In genomic region chr2:155728742-155729141, GRCm38 (mm10) we compare ENCODE assay signal across 8 mouse cellular contexts. TPM values are rescaled to one million over a fixed set of nuclear protein-coding genes. Genes with fewer than 3 reads are reported as not detected.
A peak's percentile ranks its signal among the peaks of the same experiment; 100 is the strongest.
DNase-seq lines count a peak whose midpoint lies in the region; ATAC-seq lines count a peak whose summit lies in the region.

No protein-coding gene starts in this region.

- no peak overlapping the region for H3K27ac ChIP-seq in kidney, embryonic 15.5 days
- no peak overlapping the region for H3K27ac ChIP-seq in brown adipose tissue, adult 24 weeks (replicated peaks; ENCODE audit: low read depth, low read length)
- no peak overlapping the region for H3K27ac ChIP-seq in hindbrain, embryonic 14.5 days
- H3K27ac ChIP-seq in midbrain, embryonic 16.5 days (ENCODE audit: low read length), result peak overlapping the region; percentile 56

- H3K36me3 ChIP-seq in kidney, embryonic 15.5 days, result peaks cover 10% of the 10 kb centered on the region; the same call in 1 of the 2 replicates
- peaks cover 26% of the 10 kb centered on the region for H3K36me3 ChIP-seq in hindbrain, embryonic 14.5 days (replicated peaks; ENCODE audit: control insufficient read depth, insufficient read depth)
- H3K36me3 ChIP-seq in midbrain, embryonic 16.5 days (ENCODE audit: control insufficient read depth, insufficient read depth, low read length), result 0 out of 2 replicates have a peak, but pooled peaks cover 7% of the 10 kb centered on the region

- peak overlapping the region; percentile 79 for H3K9ac ChIP-seq in kidney, embryonic 15.5 days
- H3K9ac ChIP-seq in hindbrain, embryonic 14.5 days, result peak overlapping the region; percentile 86
- H3K9ac ChIP-seq in midbrain, embryonic 16.5 days (ENCODE audit: low read depth, low read length), result peak overlapping the region; percentile 70

- H3K4me3 ChIP-seq in kidney, embryonic 15.5 days (replicated peaks), result peak overlapping the region; percentile 95
- peak overlapping the region; percentile 97 for H3K4me3 ChIP-seq in brown adipose tissue, adult 24 weeks (ENCODE audit: insufficient read depth, low read depth, low read length)
- peak overlapping the region; percentile 77 for H3K4me3 ChIP-seq in hindbrain, embryonic 14.5 days (replicated peaks; ENCODE audit: low read length)
- H3K4me3 ChIP-seq in midbrain, embryonic 16.5 days (ENCODE audit: low read depth, low read length), result peak overlapping the region; percentile 59

- peaks cover 18% of the 10 kb centered on the region for H3K4me1 ChIP-seq in kidney, embryonic 15.5 days
- H3K4me1 ChIP-seq in brown adipose tissue, adult 24 weeks (ENCODE audit: control insufficient read depth, insufficient read depth, insufficient read length, low read length), result peaks cover 5% of the 10 kb centered on the region
- H3K4me1 ChIP-seq in hindbrain, embryonic 14.5 days (replicated peaks; ENCODE audit: control insufficient read depth, insufficient read depth, low read length), result peaks cover 7% of the 10 kb centered on the region
- H3K4me1 ChIP-seq in midbrain, embryonic 16.5 days (ENCODE audit: control insufficient read depth, insufficient read depth, low read length), result peaks cover 12% of the 10 kb centered on the region

- H3K4me2 ChIP-seq in kidney, embryonic 15.5 days, result peak overlapping the region; percentile 78
- H3K4me2 ChIP-seq in hindbrain, embryonic 14.5 days (replicated peaks), result peak overlapping the region; percentile 88
- H3K4me2 ChIP-seq in midbrain, embryonic 16.5 days (ENCODE audit: low read length), result peak overlapping the region; percentile 98

- ATAC-seq in kidney, embryonic 15.5 days (replicated peaks; ENCODE audit: low FRiP score), result peak; percentile 10; the same call in 1 of the 2 replicates
- ATAC-seq in hindbrain, embryonic 14.5 days (ENCODE audit: low FRiP score), result no peak
- ATAC-seq in midbrain, embryonic 16.5 days, result no peak

- no peaks in the 10 kb centered on the region for H3K27me3 ChIP-seq in kidney, embryonic 15.5 days
- H3K27me3 ChIP-seq in hindbrain, embryonic 14.5 days (ENCODE audit: control insufficient read depth, insufficient read depth, low read length), result no peaks in the 10 kb centered on the region
- no peaks in the 10 kb centered on the region for H3K27me3 ChIP-seq in midbrain, embryonic 16.5 days (ENCODE audit: control insufficient read depth, insufficient read depth, low read depth, low read length)

- no peaks in the 10 kb centered on the region for H3K9me3 ChIP-seq in kidney, embryonic 15.5 days (replicated peaks)
- no peaks in the 10 kb centered on the region for H3K9me3 ChIP-seq in hindbrain, embryonic 14.5 days (ENCODE audit: control insufficient read depth, low read length)
- H3K9me3 ChIP-seq in midbrain, embryonic 16.5 days (replicated peaks; ENCODE audit: control insufficient read depth, low read length, poor library complexity, severe bottlenecking), result no peaks in the 10 kb centered on the region

- 6% methylated on average over 15 of the region's 15 CpGs for WGBS in kidney, embryonic 15.5 days
- WGBS in hindbrain, embryonic 14.5 days, result 4% methylated on average over 15 of the region's 15 CpGs
- 6% methylated on average over 15 of the region's 15 CpGs for WGBS in midbrain, embryonic 16.5 days

- no peak for DNase-seq in kidney, postnatal 36 days
- no peak for DNase-seq in hindbrain, embryonic 14.5 days (ENCODE audit: low spot score)
- DNase-seq in frontal cortex, postnatal 36 days (ENCODE audit: low spot score in 2 of 2), result no peak
- DNase-seq in spleen, postnatal 10 days (ENCODE audit: low spot score in 2 of 2), result no peak
- DNase-seq in cerebellum, adult 8-10 months, result no peak

RNA-seq across cellular contexts. Expression of gene Edem2, which starts 0.5 kb away (rescaled TPM):
- polyA plus RNA-seq in kidney, embryonic 15.5 days (2015; fragmentation: Nextera tagmentation; extraction: Ambion mirVana), result 36.1 and 39.0 TPM in 2 replicates
- polyA plus RNA-seq in brown adipose tissue, adult 24 weeks (2012; ENCODE audit: insufficient read depth, insufficient read length, missing spikeins), result 13.0 and 13.7 TPM in 2 replicates
- 34.2 and 38.6 TPM in 2 replicates for polyA plus RNA-seq in hindbrain, embryonic 14.5 days (2014; fragmentation: Nextera tagmentation; extraction: Ambion mirVana)
- 46.3 and 49.6 TPM in 2 replicates for polyA plus RNA-seq in midbrain, embryonic 16.5 days (2015; fragmentation: Nextera tagmentation; extraction: Ambion mirVana)

RNA-seq across cellular contexts. Expression of gene Gm17581, which starts 6.9 kb away (rescaled TPM):
- polyA plus RNA-seq in kidney, embryonic 15.5 days (2015; fragmentation: Nextera tagmentation; extraction: Ambion mirVana), result not detected in 2 replicates
- polyA plus RNA-seq in brown adipose tissue, adult 24 weeks (2012; ENCODE audit: insufficient read depth, insufficient read length, missing spikeins), result not detected in 2 replicates
- polyA plus RNA-seq in hindbrain, embryonic 14.5 days (2014; fragmentation: Nextera tagmentation; extraction: Ambion mirVana), result not detected in 2 replicates
- not detected in 2 replicates for polyA plus RNA-seq in midbrain, embryonic 16.5 days (2015; fragmentation: Nextera tagmentation; extraction: Ambion mirVana)

RNA-seq across cellular contexts. Expression of gene Procr, which starts 22.2 kb away (rescaled TPM):
- polyA plus RNA-seq in kidney, embryonic 15.5 days (2015; fragmentation: Nextera tagmentation; extraction: Ambion mirVana), result 11.1 and 12.3 TPM in 2 replicates
- polyA plus RNA-seq in brown adipose tissue, adult 24 weeks (2012; ENCODE audit: insufficient read depth, insufficient read length, missing spikeins), result 8.5 and 8.6 TPM in 2 replicates
- 3.0 and 3.6 TPM in 2 replicates for polyA plus RNA-seq in hindbrain, embryonic 14.5 days (2014; fragmentation: Nextera tagmentation; extraction: Ambion mirVana)
- 2.4 and 2.8 TPM in 2 replicates for polyA plus RNA-seq in midbrain, embryonic 16.5 days (2015; fragmentation: Nextera tagmentation; extraction: Ambion mirVana)

RNA-seq across cellular contexts. Expression of gene Trpc4ap, which starts 36.6 kb away (rescaled TPM):
- 123 and 138 TPM in 2 replicates for polyA plus RNA-seq in kidney, embryonic 15.5 days (2015; fragmentation: Nextera tagmentation; extraction: Ambion mirVana)
- polyA plus RNA-seq in brown adipose tissue, adult 24 weeks (2012; ENCODE audit: insufficient read depth, insufficient read length, missing spikeins), result 52.3 and 69.5 TPM in 2 replicates
- polyA plus RNA-seq in hindbrain, embryonic 14.5 days (2014; fragmentation: Nextera tagmentation; extraction: Ambion mirVana), result 163 and 176 TPM in 2 replicates
- 152 and 157 TPM in 2 replicates for polyA plus RNA-seq in midbrain, embryonic 16.5 days (2015; fragmentation: Nextera tagmentation; extraction: Ambion mirVana)

RNA-seq across cellular contexts. Expression of gene Mmp24, which starts 46.4 kb away (rescaled TPM):
- polyA plus RNA-seq in kidney, embryonic 15.5 days (2015; fragmentation: Nextera tagmentation; extraction: Ambion mirVana), result 0.14 and 0.16 TPM in 2 replicates
- polyA plus RNA-seq in brown adipose tissue, adult 24 weeks (2012; ENCODE audit: insufficient read depth, insufficient read length, missing spikeins), result not detected in 2 replicates
- 17.9 and 20.7 TPM in 2 replicates for polyA plus RNA-seq in hindbrain, embryonic 14.5 days (2014; fragmentation: Nextera tagmentation; extraction: Ambion mirVana)
- polyA plus RNA-seq in midbrain, embryonic 16.5 days (2015; fragmentation: Nextera tagmentation; extraction: Ambion mirVana), result 16.4 and 16.7 TPM in 2 replicates
